Mouse (Mus musculus): ENCODE results near the gene Zbtb39.

- TF ChIP-seq EP300 (IDR thresholded peaks at IDR 0.05; ENCODE audit: insufficient read depth, low read depth, low read length) (no peak), CTCF (IDR thresholded peaks at IDR 0.05) (no peak)
Observed at GRCm38 (mm10) chr10:127724178-127724577, 15.2 kb upstream of the Zbtb39 start, which contains the start of gene Tac2.
